Mouse (Mus musculus) G1E-ER4 (cell line): ENCODE data around the gene Foxa1. TPM values are rescaled to one million over a fixed set of nuclear protein-coding genes. Genes with fewer than 3 reads are reported as not detected.

Source experiments
- GATA1 ChIP-seq: IDR thresholded peaks from one replicate; pipeline ENCODE4 v1.8.0; 2012; ENCODE audit warnings: low read length, inconsistent platforms
- polyA plus RNA-seq: library from polyadenylated mRNA; stranded (reverse); fragments of >175 nt; gene quantifications from 2 replicates; pipeline ENCODE4 v1.2.3, GENCODE M21; 2012

The Foxa1 gene
- polyA plus RNA-seq, 1 experiment: 1.1 TPM

- no peak for TF ChIP-seq GATA1
Measured at GRCm38 (mm10) chr12:57544641-57545370, 1.9 kb downstream of the Foxa1 start.

- no peak for TF ChIP-seq GATA1
Measured at GRCm38 (mm10) chr12:57543627-57543991, 3.1 kb downstream of the Foxa1 start.

GRCm38 (mm10) chr12:57542746-57543626 is 3.7 kb downstream of the Foxa1 start:
- TF ChIP-seq GATA1: no peak

- no peak for TF ChIP-seq GATA1
Measured at GRCm38 (mm10) chr12:57541931-57542745, 4.6 kb downstream of the Foxa1 start.

DNA sequence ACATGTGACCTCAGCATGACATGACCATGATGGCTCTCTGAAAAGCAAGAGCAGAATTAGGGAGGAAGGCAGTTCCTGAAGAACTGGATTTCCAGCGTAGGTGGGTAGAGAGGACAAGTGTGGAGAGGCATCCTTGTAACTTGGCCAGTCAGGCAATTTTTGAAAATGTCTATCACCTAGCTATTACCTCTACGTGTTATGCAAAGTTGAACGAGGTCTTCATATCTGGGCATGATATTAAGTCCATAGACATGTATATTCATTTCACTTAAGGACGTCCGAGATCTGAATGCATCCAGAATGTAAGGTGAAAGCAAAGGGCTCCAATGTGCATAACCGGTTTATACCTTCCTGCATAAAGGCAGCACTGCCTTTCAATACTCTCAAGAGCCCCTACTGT is 5.6 kb downstream of the Foxa1 start:
- no peak for TF ChIP-seq GATA1

GRCm38 (mm10) chr12:57539551-57539985 is 7.1 kb downstream of the Foxa1 start:
- no peak for TF ChIP-seq GATA1

DNA sequence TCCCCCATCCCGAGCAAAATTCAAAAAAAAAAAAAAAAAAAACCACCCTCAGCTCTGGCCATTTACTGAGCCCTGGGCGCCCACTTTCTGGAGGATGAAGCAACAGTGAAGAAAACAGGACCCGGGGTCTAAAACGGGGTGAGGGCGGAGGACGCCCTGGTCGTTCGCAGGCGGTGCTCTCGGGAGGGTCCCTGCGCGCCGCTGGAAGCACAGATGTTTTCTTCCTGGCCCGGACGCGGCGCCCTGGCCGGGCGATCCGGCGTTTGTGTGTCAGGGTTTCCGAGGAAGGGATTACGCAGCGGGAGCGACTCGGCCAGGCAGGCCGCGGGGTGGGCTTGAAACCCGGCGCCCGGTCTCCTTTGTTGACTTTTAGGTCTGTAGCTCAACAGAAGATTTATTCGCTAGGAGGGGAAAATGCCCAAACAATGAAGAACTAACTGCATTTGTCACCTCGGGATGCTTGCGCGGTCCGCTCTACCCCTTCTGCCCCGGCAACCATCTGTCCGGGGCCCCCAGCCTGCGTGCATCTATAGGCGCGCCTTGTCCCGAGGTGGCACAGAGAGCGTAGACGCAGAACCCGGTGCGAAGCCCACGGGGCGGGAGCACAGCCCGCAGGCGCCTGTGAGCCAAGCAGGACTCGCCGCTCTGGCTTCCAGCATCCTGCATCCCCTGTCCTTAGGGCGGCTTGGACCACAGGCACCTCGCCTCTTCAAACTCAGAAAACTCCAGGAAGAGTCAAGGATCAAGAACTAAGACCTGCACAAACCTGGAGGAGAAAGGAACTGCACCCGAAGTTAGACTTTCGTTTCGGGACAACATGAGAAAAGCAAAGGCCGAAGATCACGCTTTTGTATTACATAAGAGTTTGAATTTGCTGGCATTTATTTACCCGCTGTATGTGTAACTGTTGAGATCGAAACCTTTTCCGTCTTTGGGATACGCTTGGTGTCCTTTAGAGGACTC is 7.8 kb downstream of the Foxa1 start:
- no peak for TF ChIP-seq GATA1

- TF ChIP-seq GATA1: no peak
Measured at GRCm38 (mm10) chr12:57537791-57538587, 8.7 kb downstream of the Foxa1 start.

- no peak for TF ChIP-seq GATA1
Measured at GRCm38 (mm10) chr12:57536909-57537670, 9.6 kb downstream of the Foxa1 start.

GRCm38 (mm10) chr12:57536056-57536908 is 10.4 kb downstream of the Foxa1 start:
- no peak for TF ChIP-seq GATA1

- no peak for TF ChIP-seq GATA1
Measured at GRCm38 (mm10) chr12:57534879-57535611, 11.7 kb downstream of the Foxa1 start.

- no peak for TF ChIP-seq GATA1
Measured at GRCm38 (mm10) chr12:57534517-57534878, 12.2 kb downstream of the Foxa1 start.
